In genomic region chr1:179160697-179161096, GRCm38 (mm10) we compare ENCODE assay signal across 29 mouse cellular contexts.
A peak's percentile ranks its signal among the peaks of the same experiment; 100 is the strongest.
DNase-seq lines count a peak whose midpoint lies in the region; ATAC-seq and TF ChIP-seq lines count a peak whose summit lies in the region.
"Had no signal": no experiment of that assay in that cellular context is flagged by ENCODE, and none has a peak within 500 bp of the region (broad histone marks: within the 10 kb centered on the region; RNA-seq: fewer than 3 reads in every experiment).

No protein-coding gene starts in this region.

- no peaks in the 10 kb centered on the region for H3K27me3 ChIP-seq in neural tube, embryonic 14.5 days (ENCODE audit: control insufficient read depth, insufficient read depth, low read length)
- no peaks in the 10 kb centered on the region for H3K27me3 ChIP-seq in hindbrain, embryonic 16.5 days (replicated peaks; ENCODE audit: control insufficient read depth, insufficient read depth, low read length)
- no peaks in the 10 kb centered on the region for H3K27me3 ChIP-seq in midbrain, postnatal 0 days (ENCODE audit: insufficient read depth, low read length)
- H3K27me3 ChIP-seq: stomach, embryonic 15.5 days had no signal

- H3K4me1 ChIP-seq in neural tube, embryonic 14.5 days (ENCODE audit: control insufficient read depth, insufficient read depth, low read length) = peaks cover 5% of the 10 kb centered on the region; the same call in 1 of the 2 replicates
- H3K4me1 ChIP-seq in hindbrain, embryonic 16.5 days (ENCODE audit: control insufficient read depth, insufficient read depth, low read depth, low read length) = peaks cover 12% of the 10 kb centered on the region
- H3K4me1 ChIP-seq in midbrain, postnatal 0 days (ENCODE audit: insufficient read depth, low read length) = no peaks in the 10 kb centered on the region
- H3K4me1 ChIP-seq: stomach, embryonic 15.5 days had no signal

- DNase-seq in heart, adult 11 months = peak; percentile 31
- no peak for DNase-seq in heart, postnatal 14 days
- no peak for DNase-seq in neural tube, embryonic 10.5 days (ENCODE audit: extremely low spot score, low spot score)
- peak; percentile 49 for DNase-seq in midbrain, postnatal 0 days (ENCODE audit: low spot score)
- no peak for DNase-seq in frontal cortex, postnatal 14 days (ENCODE audit: low spot score in 2 of 2)
- no peak for DNase-seq in adrenal gland, postnatal 25 days
- DNase-seq: adrenal gland, adult 8-10 months; cerebellum, adult 11 months; cerebellum, adult 9-10 months; cerebellum, postnatal 36 days; gastrocnemius, postnatal 25 days; heart, adult 18-20 months; heart, postnatal 4 days; kidney, adult 18-20 months; kidney, postnatal 4 days; layer of hippocampus, adult 9-11 months; liver; lung, adult 2 months; lung, postnatal 10 days; right cerebral cortex, postnatal 14 days; thymus, postnatal 14 days had no signal

- H3K9me3 ChIP-seq in neural tube, embryonic 14.5 days (ENCODE audit: control insufficient read depth, low read length) = no peaks in the 10 kb centered on the region
- no peaks in the 10 kb centered on the region for H3K9me3 ChIP-seq in hindbrain, embryonic 16.5 days (ENCODE audit: control insufficient read depth, low read length)
- H3K9me3 ChIP-seq in midbrain, postnatal 0 days (ENCODE audit: low read length) = no peaks in the 10 kb centered on the region
- H3K9me3 ChIP-seq: stomach, embryonic 15.5 days had no signal

- no peak overlapping the region for H3K4me2 ChIP-seq in neural tube, embryonic 14.5 days (ENCODE audit: low read depth, low read length)
- H3K4me2 ChIP-seq in hindbrain, embryonic 16.5 days (ENCODE audit: low read length) = no peak overlapping the region
- no peak overlapping the region for H3K4me2 ChIP-seq in midbrain, postnatal 0 days (ENCODE audit: low read depth, low read length, poor library complexity, severe bottlenecking)
- H3K4me2 ChIP-seq: heart, embryonic 11.5 days; stomach, embryonic 15.5 days had no signal

- H3K36me3 ChIP-seq in neural tube, embryonic 14.5 days (ENCODE audit: control insufficient read depth, insufficient read depth, low read length) = no peaks in the 10 kb centered on the region
- H3K36me3 ChIP-seq in hindbrain, embryonic 16.5 days (ENCODE audit: control insufficient read depth, insufficient read depth, low read length) = no peaks in the 10 kb centered on the region
- no peaks in the 10 kb centered on the region for H3K36me3 ChIP-seq in midbrain, postnatal 0 days (ENCODE audit: insufficient read depth, low read length)
- H3K36me3 ChIP-seq: stomach, embryonic 15.5 days had no signal

- WGBS in neural tube, embryonic 14.5 days = 22% methylated on average over 3 of the region's 3 CpGs
- WGBS in hindbrain, embryonic 16.5 days = 22% methylated on average over 3 of the region's 3 CpGs
- WGBS in midbrain, postnatal 0 days = 19% methylated on average over 3 of the region's 3 CpGs

- no peak overlapping the region for H3K27ac ChIP-seq in neural tube, embryonic 14.5 days (ENCODE audit: low read depth, low read length)
- H3K27ac ChIP-seq in hindbrain, embryonic 16.5 days (ENCODE audit: low read depth, low read length) = peak overlapping the region; percentile 52; the same call in 1 of the 2 replicates
- H3K27ac ChIP-seq in midbrain, postnatal 0 days (ENCODE audit: low read depth, low read length) = no peak overlapping the region
- H3K27ac ChIP-seq: kidney, postnatal 0 days; liver, embryonic 14.5 days; macrophage; stomach, embryonic 15.5 days had no signal

- no peak overlapping the region for H3K4me3 ChIP-seq in neural tube, embryonic 14.5 days (ENCODE audit: low read depth, low read length)
- no peak overlapping the region for H3K4me3 ChIP-seq in hindbrain, embryonic 16.5 days (ENCODE audit: low read length)
- H3K4me3 ChIP-seq in midbrain, postnatal 0 days (ENCODE audit: low read depth, low read length) = no peak overlapping the region
- H3K4me3 ChIP-seq: stomach, embryonic 15.5 days had no signal

- intact Hi-C loops in heart, postnatal 14 days (cut with DNase I) = no loop called here

- no peak overlapping the region for H3K9ac ChIP-seq in neural tube, embryonic 14.5 days (replicated peaks; ENCODE audit: low read depth, low read length)
- no peak overlapping the region for H3K9ac ChIP-seq in hindbrain, embryonic 16.5 days (ENCODE audit: low read depth, low read length)
- no peak overlapping the region for H3K9ac ChIP-seq in midbrain, postnatal 0 days (replicated peaks; ENCODE audit: low read length, poor library complexity, severe bottlenecking)
- H3K9ac ChIP-seq: liver, embryonic 14.5 days; stomach, embryonic 15.5 days had no signal

- no peak for TF ChIP-seq CTCF in midbrain, postnatal 0 days (IDR thresholded peaks at IDR 0.05)

- 0 out of 2 replicates have a peak, but pooled peaks have one; percentile 31 for ATAC-seq in neural tube, embryonic 14.5 days (ENCODE audit: low read depth)
- peak; percentile 83 for ATAC-seq in hindbrain, embryonic 16.5 days
- 0 out of 2 replicates have a peak, but pooled peaks have one; percentile 49 for ATAC-seq in midbrain, postnatal 0 days (ENCODE audit: low FRiP score)
- ATAC-seq: forebrain, embryonic 14.5 days had no signal

Comparison
In these comparisons a context has a peak if more than half of its experiments do, and no peak if none do; other contexts are left out.
1. DNase-seq: peak in heart, adult 11 months (single experiment) and midbrain, postnatal 0 days (single experiment); none in heart, postnatal 14 days (0 of 2), neural tube, embryonic 10.5 days (single experiment), frontal cortex, postnatal 14 days (0 of 2) and adrenal gland, postnatal 25 days (single experiment).
2. ATAC-seq: peak in every context shown above with its lines; median percentile 83 in hindbrain, embryonic 16.5 days; 49 in midbrain, postnatal 0 days; 31 in neural tube, embryonic 14.5 days.